Mouse (Mus musculus): ENCODE results near the gene Rxfp3. TPM values are rescaled to one million over a fixed set of nuclear protein-coding genes. Genes with fewer than 3 reads are reported as not detected.

The Rxfp3 gene
- polyA plus RNA-seq, 1 experiment, result not detected

DNA sequence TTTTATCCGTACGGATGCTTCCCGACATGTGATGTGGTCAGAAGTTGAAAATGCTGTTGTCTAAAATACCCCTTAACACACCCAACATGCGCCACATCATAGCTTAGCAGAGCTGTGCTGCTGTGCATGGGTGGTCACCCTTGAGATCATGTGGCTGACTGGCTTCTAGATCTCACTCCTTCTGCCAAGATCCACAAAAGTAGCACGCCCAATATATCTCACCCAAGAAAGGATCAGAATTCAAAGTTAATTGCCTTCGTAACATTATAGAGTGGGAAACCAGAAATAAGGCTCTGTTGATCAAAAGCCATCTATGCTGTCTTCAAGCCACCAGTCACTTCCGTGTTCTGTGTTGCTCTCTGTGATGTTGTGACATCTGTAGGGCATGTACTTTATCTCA, 30.1 kb upstream of the Rxfp3 start:
- DNase-seq (ENCODE audit: low read depth in 1 of 2, low spot score in 2 of 2), result no peak
- TF ChIP-seq CTCF (IDR thresholded peaks at IDR 0.05; ENCODE audit: extremely low read depth, insufficient read depth, insufficient read length, insufficient replicate concordance) (no peak), POLR2A (IDR thresholded peaks at IDR 0.05; ENCODE audit: low read depth, low read length) (no peak)
- Histone ChIP-seq H3K27me3 (ENCODE audit: control insufficient read depth, insufficient read depth, low read length) (no peaks in the 10 kb centered on the region), H3K4me1 (ENCODE audit: control insufficient read depth, insufficient read depth, insufficient read length) (no peaks in the 10 kb centered on the region), H3K36me3 (ENCODE audit: control insufficient read depth, insufficient read depth, low read length) (no peaks in the 10 kb centered on the region), H3K27ac (ENCODE audit: insufficient read depth, low read length) (no peak overlapping the region), H3K4me3 (ENCODE audit: extremely low read depth, insufficient read depth, insufficient read length) (no peak overlapping the region)
- 84% methylated on average over 7 of the region's 7 CpGs for WGBS

- H3K4me1 ChIP-seq (ENCODE audit: control insufficient read depth, insufficient read depth, insufficient read length), result no peaks in the 10 kb centered on the region
- no peaks in the 10 kb centered on the region for H3K27me3 ChIP-seq (ENCODE audit: control insufficient read depth, insufficient read depth, low read length)
- H3K36me3 ChIP-seq (ENCODE audit: control insufficient read depth, insufficient read depth, low read length), result no peaks in the 10 kb centered on the region
- H3K27ac ChIP-seq (ENCODE audit: insufficient read depth, low read length), result no peak overlapping the region
- no peak overlapping the region for H3K4me3 ChIP-seq (ENCODE audit: extremely low read depth, insufficient read depth, insufficient read length)
- 59% methylated on average over 5 of the region's 5 CpGs for WGBS
- DNase-seq (ENCODE audit: low read depth in 1 of 2, low spot score in 2 of 2), result no peak
- TF ChIP-seq POLR2A (IDR thresholded peaks at IDR 0.05; ENCODE audit: low read depth, low read length), result no peak
- no peak for TF ChIP-seq CTCF (IDR thresholded peaks at IDR 0.05; ENCODE audit: extremely low read depth, insufficient read depth, insufficient read length, insufficient replicate concordance)
These were observed 28.5 kb upstream of the Rxfp3 start for GRCm38 (mm10) chr15:11066299-11066698.

DNA sequence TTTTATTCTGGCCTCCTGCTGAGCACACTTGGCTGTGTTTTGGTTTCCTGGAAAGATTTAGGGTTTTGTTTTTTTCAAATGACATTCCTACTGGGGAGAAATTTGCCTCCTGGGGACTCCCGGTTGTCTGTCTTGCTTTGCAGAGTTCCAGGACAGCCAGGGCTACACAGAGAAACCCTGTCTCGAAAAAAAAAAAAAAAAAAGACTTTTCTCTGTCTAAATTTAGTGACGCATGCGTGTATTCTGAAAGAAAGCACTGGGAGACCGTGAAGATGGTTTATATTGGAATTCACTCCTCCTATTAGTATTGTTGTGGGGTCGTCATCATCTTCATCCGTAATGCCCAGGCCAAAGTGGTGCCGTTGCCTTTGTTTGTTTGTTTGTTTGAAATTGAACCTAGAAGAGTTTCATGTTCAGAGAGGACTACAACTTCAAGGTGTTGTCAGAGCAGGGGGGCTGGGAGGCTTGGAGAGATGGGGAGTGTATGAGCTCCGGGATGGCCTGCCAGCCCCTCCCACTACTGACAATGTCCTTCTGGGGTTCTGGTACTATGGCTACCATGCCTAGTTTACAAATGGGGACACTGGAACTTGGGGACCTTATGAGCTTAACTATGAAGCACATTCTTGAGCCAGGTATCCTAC, 27.9 kb upstream of the Rxfp3 start:
- DNase-seq (ENCODE audit: low read depth in 1 of 2, low spot score in 2 of 2), result no peak
- WGBS, result 34% methylated on average over 9 of the region's 9 CpGs

GRCm38 (mm10) chr15:11064558-11065411, 27.0 kb upstream of the Rxfp3 start, which contains the start of gene Adamts12:
Gene Adamts12 (plus strand): TSS chr15:11064790.
- WGBS, result 12% methylated on average over 25 of the region's 25 CpGs
- DNase-seq (ENCODE audit: low read depth in 1 of 2, low spot score in 2 of 2), result no peak
- Histone ChIP-seq H3K27ac (ENCODE audit: insufficient read depth, low read length) (no peak within 1 kb of the TSS), H3K36me3 (ENCODE audit: control insufficient read depth, insufficient read depth, low read length) (no peaks in the 10 kb centered on the region), H3K4me1 (ENCODE audit: control insufficient read depth, insufficient read depth, insufficient read length) (no peaks in the 10 kb centered on the region), H3K4me3 (ENCODE audit: extremely low read depth, insufficient read depth, insufficient read length) (no peak within 1 kb of the TSS), H3K27me3 (ENCODE audit: control insufficient read depth, insufficient read depth, low read length) (no peaks in the 10 kb centered on the region)
- TF ChIP-seq POLR2A (IDR thresholded peaks at IDR 0.05; ENCODE audit: low read depth, low read length) (no peak), CTCF (IDR thresholded peaks at IDR 0.05; ENCODE audit: extremely low read depth, insufficient read depth, insufficient read length, insufficient replicate concordance) (no peak)

More for the DNA sequence above, 27.9 kb upstream of the Rxfp3 start:
- Histone ChIP-seq H3K27me3 (ENCODE audit: control insufficient read depth, insufficient read depth, low read length) (no peaks in the 10 kb centered on the region), H3K36me3 (ENCODE audit: control insufficient read depth, insufficient read depth, low read length) (no peaks in the 10 kb centered on the region), H3K4me3 (ENCODE audit: extremely low read depth, insufficient read depth, insufficient read length) (no peak overlapping the region), H3K27ac (ENCODE audit: insufficient read depth, low read length) (no peak overlapping the region), H3K4me1 (ENCODE audit: control insufficient read depth, insufficient read depth, insufficient read length) (no peaks in the 10 kb centered on the region)
- TF ChIP-seq POLR2A (IDR thresholded peaks at IDR 0.05; ENCODE audit: low read depth, low read length) (no peak), CTCF (IDR thresholded peaks at IDR 0.05; ENCODE audit: extremely low read depth, insufficient read depth, insufficient read length, insufficient replicate concordance) (no peak)

GRCm38 (mm10) chr15:11064160-11064557, 26.4 kb upstream of the Rxfp3 start:
- TF ChIP-seq CTCF (IDR thresholded peaks at IDR 0.05; ENCODE audit: extremely low read depth, insufficient read depth, insufficient read length, insufficient replicate concordance) (no peak), POLR2A (IDR thresholded peaks at IDR 0.05; ENCODE audit: low read depth, low read length) (no peak)

DNA sequence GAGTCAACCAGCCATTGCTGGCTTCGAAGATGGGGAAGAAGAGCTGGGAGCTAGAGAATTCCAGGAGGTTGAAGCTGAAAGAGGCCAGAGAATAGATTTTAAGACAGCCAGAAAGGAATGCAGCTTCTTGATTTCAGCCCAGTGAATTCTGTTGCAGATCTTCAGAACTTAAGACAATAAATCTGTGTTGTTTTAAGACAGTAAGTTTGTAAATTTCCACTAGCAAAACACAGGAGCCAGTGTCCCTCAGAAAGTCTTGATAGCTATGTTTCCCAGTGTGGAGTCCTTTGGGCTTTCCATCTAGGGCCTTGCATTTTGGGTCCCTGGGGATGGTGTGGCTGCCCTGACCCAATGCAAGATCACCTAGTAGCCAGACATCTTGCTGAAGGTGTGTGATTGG, 25.1 kb upstream of the Rxfp3 start:
- no peak for DNase-seq (ENCODE audit: low read depth in 1 of 2, low spot score in 2 of 2)
- H3K27ac ChIP-seq (ENCODE audit: insufficient read depth, low read length), result no peak overlapping the region
- 74% methylated on average over 1 of the region's 1 CpGs for WGBS
- TF ChIP-seq CTCF (IDR thresholded peaks at IDR 0.05; ENCODE audit: extremely low read depth, insufficient read depth, insufficient read length, insufficient replicate concordance) (no peak), POLR2A (IDR thresholded peaks at IDR 0.05; ENCODE audit: low read depth, low read length) (no peak)
- H3K4me1 ChIP-seq (ENCODE audit: control insufficient read depth, insufficient read depth, insufficient read length), result no peaks in the 10 kb centered on the region
- H3K27me3 ChIP-seq (ENCODE audit: control insufficient read depth, insufficient read depth, low read length), result no peaks in the 10 kb centered on the region
- no peaks in the 10 kb centered on the region for H3K36me3 ChIP-seq (ENCODE audit: control insufficient read depth, insufficient read depth, low read length)
- H3K4me3 ChIP-seq (ENCODE audit: extremely low read depth, insufficient read depth, insufficient read length), result no peak overlapping the region

More at GRCm38 (mm10) chr15:11064160-11064557, 26.4 kb upstream of the Rxfp3 start:
- no peak for DNase-seq (ENCODE audit: low read depth in 1 of 2, low spot score in 2 of 2)
- Histone ChIP-seq H3K27ac (ENCODE audit: insufficient read depth, low read length) (no peak overlapping the region), H3K27me3 (ENCODE audit: control insufficient read depth, insufficient read depth, low read length) (no peaks in the 10 kb centered on the region), H3K36me3 (ENCODE audit: control insufficient read depth, insufficient read depth, low read length) (no peaks in the 10 kb centered on the region), H3K4me3 (ENCODE audit: extremely low read depth, insufficient read depth, insufficient read length) (no peak overlapping the region), H3K4me1 (ENCODE audit: control insufficient read depth, insufficient read depth, insufficient read length) (no peaks in the 10 kb centered on the region)
- 37% methylated on average over 2 of the region's 2 CpGs for WGBS

Measured in spleen, adult 2 months (tissue).